Mouse (Mus musculus) limb, embryonic 12.5 days (tissue): Measurements from ENCODE around the gene Pxdn. TPM values are rescaled to one million over a fixed set of nuclear protein-coding genes. Genes with fewer than 3 reads are reported as not detected.

ENCODE experiments used
- ATAC-seq: fragments of 200-750 bp; cut with Nextera tagmentation; 2 replicates; pipeline ENCODE4 v1.8.0; 2017; ENCODE audit warnings: low read depth, moderate TSS enrichment; ENCODE audit not compliant: insufficient number of reproducible peaks, insufficient read depth, low FRiP score, low TSS enrichment
- H3K27ac ChIP-seq: fragments of 300-500 bp; sonication (generic); 2 replicates; pipeline ENCODE4 v1.5.1; 2016; ENCODE audit warnings: mild to moderate bottlenecking, moderate library complexity
- H3K27me3 ChIP-seq: fragments of 300-500 bp; sonication (generic); 2 replicates; pipeline ENCODE4 v1.6.1; 2016; ENCODE audit warnings: mild to moderate bottlenecking, moderate library complexity
- H3K36me3 ChIP-seq: fragments of 300-500 bp; sonication (generic); 2 replicates; pipeline ENCODE4 v1.6.1; 2016; ENCODE audit warnings: mild to moderate bottlenecking, moderate library complexity
- H3K4me1 ChIP-seq: fragments of 300-500 bp; sonication (generic); replicated peaks from 2 replicates; pipeline ENCODE4 v1.6.1; 2016
- H3K4me2 ChIP-seq: fragments of 300-500 bp; sonication (generic); 2 replicates; pipeline ENCODE4 v1.6.1; 2016; ENCODE audit warnings: mild to moderate bottlenecking, moderate library complexity
- H3K4me3 ChIP-seq: fragments of 300-500 bp; sonication (generic); replicated peaks from 2 replicates; pipeline ENCODE4 v1.5.1; 2016; ENCODE audit warnings: mild to moderate bottlenecking
- H3K9ac ChIP-seq: fragments of 300-500 bp; sonication (generic); replicated peaks from 2 replicates; pipeline ENCODE4 v1.6.1; 2016; ENCODE audit warnings: mild to moderate bottlenecking, moderate library complexity
- H3K9me3 ChIP-seq: fragments of 300-500 bp; sonication (generic); 2 replicates; pipeline ENCODE4 v1.6.1; 2016; ENCODE audit warnings: mild to moderate bottlenecking, moderate library complexity
- WGBS: fragments of 180-500 bp; shearing (Covaris S2); methylation state at CpG from one replicate; pipeline ENCODE4 v1.1.7; 2016; 5-methylcytosine and 5-hydroxymethylcytosine counted together
- polyA plus RNA-seq: library from polyadenylated mRNA; unstranded; fragments of >200 nt; fragmentation: Nextera tagmentation; extraction: Ambion mirVana; gene quantifications from 2 replicates; pipeline ENCODE4 v1.2.1, GENCODE M21; 2016

The Pxdn gene
- polyA plus RNA-seq, result 147 and 160 TPM in 2 replicates

- Histone ChIP-seq H3K36me3 (peaks cover 10% of the 10 kb centered on the region; the same call in 1 of the 2 replicates), H3K9ac (peak within 1 kb of the TSS; percentile 95), H3K4me2 (peak within 1 kb of the TSS; percentile 88), H3K27ac (peak within 1 kb of the TSS; percentile 96), H3K27me3 (no peaks in the 10 kb centered on the region), H3K4me3 (peak within 1 kb of the TSS; percentile 91), H3K9me3 (no peaks in the 10 kb centered on the region), H3K4me1 (peaks cover 40% of the 10 kb centered on the region)
- 39% methylated on average over 8 of the region's 8 CpGs for WGBS
- no peak for ATAC-seq
Observed at GRCm38 (mm10) chr12:29937308-29937707, at the start of gene Pxdn. Pxdn (plus strand) TSS chr12:29937608.

GRCm38 (mm10) chr12:29894669-29895068 lies 42.7 kb upstream of the Pxdn start:
- H3K4me3 ChIP-seq, result no peak overlapping the region
- H3K9me3 ChIP-seq, result no peaks in the 10 kb centered on the region
- WGBS, result 19% methylated on average over 3 of the region's 3 CpGs
- H3K27ac ChIP-seq, result no peak overlapping the region
- no peak overlapping the region for H3K9ac ChIP-seq
- H3K27me3 ChIP-seq, result no peaks in the 10 kb centered on the region
- H3K36me3 ChIP-seq, result no peaks in the 10 kb centered on the region
- no peak for ATAC-seq
- no peak overlapping the region for H3K4me2 ChIP-seq
- H3K4me1 ChIP-seq, result no peaks in the 10 kb centered on the region

- no peaks in the 10 kb centered on the region for H3K4me1 ChIP-seq
Observed at GRCm38 (mm10) chr12:29897533-29898085, 39.8 kb upstream of the Pxdn start.

GRCm38 (mm10) chr12:29904101-29904874 lies 33.1 kb upstream of the Pxdn start:
- Histone ChIP-seq H3K4me1 (0 out of 2 replicates have a peak, but pooled peaks cover 3% of the 10 kb centered on the region), H3K9me3 (no peaks in the 10 kb centered on the region), H3K4me2 (no peak overlapping the region), H3K4me3 (no peak overlapping the region), H3K9ac (no peak overlapping the region), H3K27me3 (no peaks in the 10 kb centered on the region), H3K27ac (no peak overlapping the region), H3K36me3 (no peaks in the 10 kb centered on the region)
- 67% methylated on average over 4 of the region's 4 CpGs for WGBS
- ATAC-seq, result no peak

More at GRCm38 (mm10) chr12:29897533-29898085, 39.8 kb upstream of the Pxdn start:
- Histone ChIP-seq H3K4me3 (no peak overlapping the region), H3K9ac (no peak overlapping the region), H3K36me3 (no peaks in the 10 kb centered on the region), H3K9me3 (no peaks in the 10 kb centered on the region), H3K4me2 (no peak overlapping the region), H3K27ac (no peak overlapping the region), H3K27me3 (no peaks in the 10 kb centered on the region)
- ATAC-seq, result no peak
- 75% methylated on average over 3 of the region's 3 CpGs for WGBS

GRCm38 (mm10) chr12:29907056-29907455 lies 30.4 kb upstream of the Pxdn start:
- 42% methylated on average over 2 of the region's 2 CpGs for WGBS
- ATAC-seq, result no peak
- H3K9me3 ChIP-seq, result no peaks in the 10 kb centered on the region
- no peak overlapping the region for H3K4me2 ChIP-seq
- no peak overlapping the region for H3K4me3 ChIP-seq
- H3K4me1 ChIP-seq, result 0 out of 2 replicates have a peak, but pooled peaks cover 3% of the 10 kb centered on the region
- H3K9ac ChIP-seq, result no peak overlapping the region
- no peaks in the 10 kb centered on the region for H3K27me3 ChIP-seq
- H3K27ac ChIP-seq, result no peak overlapping the region
- no peaks in the 10 kb centered on the region for H3K36me3 ChIP-seq

GRCm38 (mm10) chr12:29916139-29916538 lies 21.3 kb upstream of the Pxdn start:
- Histone ChIP-seq H3K4me2 (no peak overlapping the region), H3K9me3 (peaks cover 5% of the 10 kb centered on the region; the same call in 1 of the 2 replicates), H3K9ac (no peak overlapping the region), H3K4me3 (no peak overlapping the region), H3K27me3 (no peaks in the 10 kb centered on the region), H3K27ac (no peak overlapping the region), H3K4me1 (no peaks in the 10 kb centered on the region), H3K36me3 (no peaks in the 10 kb centered on the region)
- ATAC-seq, result no peak
- WGBS, result 79% methylated on average over 3 of the region's 3 CpGs

GRCm38 (mm10) chr12:29916807-29917206 lies 20.6 kb upstream of the Pxdn start:
- no peaks in the 10 kb centered on the region for H3K36me3 ChIP-seq
- no peak overlapping the region for H3K27ac ChIP-seq
- no peak for ATAC-seq
- H3K4me1 ChIP-seq, result no peaks in the 10 kb centered on the region
- H3K27me3 ChIP-seq, result no peaks in the 10 kb centered on the region
- no peak overlapping the region for H3K4me3 ChIP-seq
- WGBS, result 84% methylated on average over 6 of the region's 6 CpGs
- peaks cover 5% of the 10 kb centered on the region; the same call in 1 of the 2 replicates for H3K9me3 ChIP-seq
- no peak overlapping the region for H3K4me2 ChIP-seq
- H3K9ac ChIP-seq, result no peak overlapping the region

GRCm38 (mm10) chr12:29920298-29920697 lies 17.1 kb upstream of the Pxdn start:
- Histone ChIP-seq H3K9ac (no peak overlapping the region), H3K4me3 (no peak overlapping the region), H3K27ac (no peak overlapping the region), H3K9me3 (peaks cover 5% of the 10 kb centered on the region; the same call in 1 of the 2 replicates), H3K36me3 (no peaks in the 10 kb centered on the region), H3K4me2 (no peak overlapping the region), H3K4me1 (no peaks in the 10 kb centered on the region), H3K27me3 (no peaks in the 10 kb centered on the region)
- ATAC-seq, result no peak
- 78% methylated on average over 7 of the region's 7 CpGs for WGBS

GRCm38 (mm10) chr12:29921481-29921880 lies 15.9 kb upstream of the Pxdn start:
- WGBS, result 83% methylated on average over 11 of the region's 11 CpGs
- ATAC-seq, result no peak

GRCm38 (mm10) chr12:29926896-29927295 lies 10.5 kb upstream of the Pxdn start:
- WGBS, result 40% methylated on average over 3 of the region's 3 CpGs
- Histone ChIP-seq H3K4me2 (no peak overlapping the region), H3K36me3 (no peaks in the 10 kb centered on the region), H3K9me3 (no peaks in the 10 kb centered on the region), H3K4me3 (no peak overlapping the region), H3K27me3 (no peaks in the 10 kb centered on the region), H3K9ac (no peak overlapping the region), H3K4me1 (no peaks in the 10 kb centered on the region), H3K27ac (no peak overlapping the region)
- no peak for ATAC-seq

More at GRCm38 (mm10) chr12:29921481-29921880, 15.9 kb upstream of the Pxdn start:
- no peak overlapping the region for H3K27ac ChIP-seq
- H3K4me1 ChIP-seq, result no peaks in the 10 kb centered on the region
- peaks cover 5% of the 10 kb centered on the region; the same call in 1 of the 2 replicates for H3K9me3 ChIP-seq
- no peaks in the 10 kb centered on the region for H3K36me3 ChIP-seq
- H3K27me3 ChIP-seq, result no peaks in the 10 kb centered on the region
- H3K4me2 ChIP-seq, result no peak overlapping the region
- no peak overlapping the region for H3K4me3 ChIP-seq
- H3K9ac ChIP-seq, result no peak overlapping the region

- H3K4me1 ChIP-seq, result 0 out of 2 replicates have a peak, but pooled peaks cover 3% of the 10 kb centered on the region
- 74% methylated on average over 1 of the region's 1 CpGs for WGBS
- no peaks in the 10 kb centered on the region for H3K9me3 ChIP-seq
- ATAC-seq, result no peak
- no peak overlapping the region for H3K4me2 ChIP-seq
- H3K9ac ChIP-seq, result no peak overlapping the region
- no peak overlapping the region for H3K4me3 ChIP-seq
- H3K27ac ChIP-seq, result no peak overlapping the region
- H3K27me3 ChIP-seq, result no peaks in the 10 kb centered on the region
- no peaks in the 10 kb centered on the region for H3K36me3 ChIP-seq
Observed at GRCm38 (mm10) chr12:29930591-29930990, 6.8 kb upstream of the Pxdn start.
